Mouse (Mus musculus) monocyte, adult 2 months (primary cell): ENCODE data around the gene Chid1.

ENCODE experiments used
- DNase-seq, 2 experiments: peaks; one replicate each; pipeline ENCODE4 v3.0.0; 2022; ENCODE audit warnings: low spot score in 2 of 2, low read depth in 1 of 2

Chid1 gene

DNA sequence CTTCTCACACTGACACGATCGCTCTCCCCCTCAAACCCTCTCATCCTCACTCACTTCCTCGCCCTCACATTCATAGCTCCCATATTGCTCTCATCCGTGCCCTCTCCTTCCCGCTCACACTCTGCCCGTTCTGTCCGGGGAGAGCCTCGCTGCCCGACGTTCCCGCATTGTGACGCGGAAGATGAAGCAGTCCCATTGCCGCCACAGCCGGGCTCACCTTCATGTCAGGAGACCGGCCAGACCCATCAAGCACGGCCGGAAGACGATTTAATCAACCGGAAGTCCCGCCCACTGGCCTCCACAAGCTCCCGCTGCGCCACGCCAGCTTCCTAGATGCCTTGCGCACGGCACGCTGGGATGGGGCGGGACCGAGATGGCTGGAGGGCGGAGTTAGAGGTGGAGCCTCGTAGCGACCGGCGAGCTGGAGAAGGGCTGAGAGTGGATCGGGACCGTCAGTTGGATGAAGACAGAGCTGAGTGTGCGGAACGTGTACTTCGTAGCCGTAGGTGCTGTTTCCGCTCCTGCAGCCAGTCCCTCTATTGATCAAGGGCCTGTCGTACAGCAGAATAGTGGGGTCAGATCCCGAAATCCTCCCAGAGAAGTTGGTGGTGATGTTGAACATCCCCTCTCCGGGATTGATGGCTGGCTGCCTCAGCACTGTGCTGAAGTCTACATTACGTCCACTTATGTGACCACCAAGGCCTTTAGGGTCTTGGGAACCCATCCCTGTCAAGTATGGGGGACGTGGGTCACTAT lies at the start of gene Chid1:
Gene Chid1, minus strand, starts transcription at position 302 of the 756 bp plus-strand sequence.
- peak; percentile 95 to 98 for DNase-seq

DNA sequence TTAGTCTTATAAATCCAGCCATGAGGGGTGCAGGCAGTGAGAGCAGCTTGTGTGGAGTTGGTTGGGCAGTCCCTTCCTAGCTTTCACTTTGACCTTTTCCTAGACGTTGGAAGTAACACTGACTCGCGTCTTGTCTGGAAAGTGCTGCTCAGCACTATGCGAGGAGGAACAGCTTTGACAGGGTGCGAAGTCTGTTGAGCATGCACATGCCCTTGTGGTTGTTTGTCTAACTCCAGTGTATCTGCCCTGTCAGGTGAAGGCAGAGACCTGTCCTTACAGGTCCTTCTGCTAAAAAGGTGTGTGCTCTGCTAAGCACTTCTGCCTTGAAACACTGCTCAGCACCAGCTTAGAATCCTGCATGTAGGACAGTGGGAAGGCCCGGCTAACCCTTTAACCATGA lies 49.2 kb upstream of the Chid1 start:
- no peak for DNase-seq

GRCm38 (mm10) chr7:141585881-141586280 lies 46.2 kb upstream of the Chid1 start:
- no peak for DNase-seq

DNA sequence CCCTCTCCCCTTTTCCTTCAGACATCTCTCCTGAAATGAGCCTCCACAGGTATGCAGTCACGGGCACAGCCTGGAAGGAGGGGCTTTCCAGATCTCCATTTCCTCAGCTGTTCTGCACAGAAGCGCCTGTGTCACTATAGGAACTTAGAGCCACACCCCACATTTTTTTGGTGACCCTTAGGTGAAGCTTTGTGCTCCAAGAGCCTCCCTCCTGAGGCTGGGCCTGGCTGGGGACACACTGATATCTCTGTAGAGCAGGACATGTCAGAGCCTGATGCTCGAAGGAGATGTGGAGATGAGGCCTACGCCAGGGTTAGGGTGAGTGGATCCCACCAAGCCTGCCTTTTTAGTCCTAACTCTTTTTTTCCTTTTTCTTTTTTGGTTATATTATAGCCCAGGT lies 45.6 kb upstream of the Chid1 start:
- DNase-seq: no peak

DNA sequence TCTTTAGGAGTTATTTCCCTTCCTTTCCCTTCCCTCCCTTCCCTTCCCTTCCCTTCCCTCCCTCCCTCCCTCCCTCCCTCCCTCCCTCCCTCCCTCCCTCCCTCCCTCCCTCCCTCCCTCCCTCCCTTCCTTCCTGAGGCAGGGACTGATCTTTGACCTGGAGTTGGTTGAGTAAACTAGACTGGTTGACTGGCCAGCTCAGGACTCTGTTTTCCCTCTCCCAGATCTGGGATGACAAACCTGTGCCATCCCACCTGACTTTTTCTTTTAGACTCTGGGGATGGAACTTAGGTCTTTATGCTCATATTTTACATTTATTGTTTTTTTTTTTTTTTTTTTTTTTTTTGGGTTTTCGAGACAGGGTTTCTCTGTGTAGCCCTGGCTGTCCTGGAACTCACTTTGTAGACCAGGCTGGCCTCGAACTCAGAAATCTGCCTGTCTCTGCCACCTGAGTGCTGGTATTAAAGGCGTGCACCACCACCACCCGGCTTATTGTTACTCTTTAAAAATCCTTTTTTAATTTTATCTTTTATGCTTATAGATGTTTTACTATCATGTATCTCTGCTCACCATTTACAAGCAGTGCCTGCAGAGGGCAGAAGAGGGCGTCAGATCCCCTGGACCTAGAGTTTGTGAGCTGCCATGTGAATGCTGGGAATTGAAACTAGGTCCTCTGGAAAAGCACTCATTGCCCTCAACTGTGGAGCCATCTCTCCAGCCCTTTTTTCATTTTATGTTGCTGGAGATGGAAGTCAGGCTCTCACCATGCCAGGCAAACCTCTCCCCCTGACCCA lies 44.6 kb upstream of the Chid1 start:
- DNase-seq: no peak

DNA sequence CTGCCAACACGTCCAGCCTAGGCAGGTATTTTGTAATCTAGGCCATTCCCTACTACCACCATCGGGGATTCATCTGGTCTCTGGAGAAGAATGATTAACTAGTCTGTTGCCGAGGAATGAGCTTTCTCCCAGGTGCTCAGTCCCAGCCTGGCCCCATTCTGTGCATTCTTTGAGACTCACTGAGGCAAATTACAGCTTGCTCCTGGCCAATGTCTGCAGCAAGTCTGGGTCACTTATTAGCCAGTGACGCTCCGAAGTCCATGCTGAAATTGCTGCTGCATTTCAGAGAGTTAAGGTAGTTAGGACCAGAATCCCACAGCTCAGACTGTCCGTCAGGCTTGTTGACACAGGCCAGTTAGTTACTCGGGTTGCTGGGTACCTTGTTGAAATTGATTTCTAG lies 41.7 kb upstream of the Chid1 start:
- no peak for DNase-seq

GRCm38 (mm10) chr7:141578943-141579342 lies 39.3 kb upstream of the Chid1 start:
- no peak for DNase-seq

- DNase-seq: no peak
Measured at GRCm38 (mm10) chr7:141578511-141578910, 38.9 kb upstream of the Chid1 start.

GRCm38 (mm10) chr7:141577801-141578200 lies 38.1 kb upstream of the Chid1 start:
- DNase-seq: no peak

DNA sequence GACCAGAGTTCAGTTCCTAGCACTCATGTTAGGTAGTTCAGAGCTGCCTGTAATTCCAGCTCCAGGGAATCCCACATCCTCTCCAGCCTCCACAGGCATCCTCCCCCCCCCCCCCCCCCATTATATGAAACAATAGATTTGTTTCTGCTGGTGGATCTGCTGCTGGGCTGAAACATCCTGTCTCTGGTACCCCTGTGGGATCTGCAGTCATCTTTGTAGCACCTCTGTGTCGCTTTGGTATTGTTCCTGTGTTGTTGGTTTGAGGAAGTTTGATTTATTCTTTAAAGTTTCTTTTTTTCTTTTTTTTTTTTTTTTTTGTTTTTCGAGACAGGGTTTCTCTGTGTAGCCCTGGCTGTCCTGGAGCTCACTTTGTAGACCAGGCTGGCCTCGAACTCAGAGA lies 35.8 kb upstream of the Chid1 start:
- no peak for DNase-seq

- no peak for DNase-seq
Measured at GRCm38 (mm10) chr7:141574041-141574440, 34.4 kb upstream of the Chid1 start.

DNA sequence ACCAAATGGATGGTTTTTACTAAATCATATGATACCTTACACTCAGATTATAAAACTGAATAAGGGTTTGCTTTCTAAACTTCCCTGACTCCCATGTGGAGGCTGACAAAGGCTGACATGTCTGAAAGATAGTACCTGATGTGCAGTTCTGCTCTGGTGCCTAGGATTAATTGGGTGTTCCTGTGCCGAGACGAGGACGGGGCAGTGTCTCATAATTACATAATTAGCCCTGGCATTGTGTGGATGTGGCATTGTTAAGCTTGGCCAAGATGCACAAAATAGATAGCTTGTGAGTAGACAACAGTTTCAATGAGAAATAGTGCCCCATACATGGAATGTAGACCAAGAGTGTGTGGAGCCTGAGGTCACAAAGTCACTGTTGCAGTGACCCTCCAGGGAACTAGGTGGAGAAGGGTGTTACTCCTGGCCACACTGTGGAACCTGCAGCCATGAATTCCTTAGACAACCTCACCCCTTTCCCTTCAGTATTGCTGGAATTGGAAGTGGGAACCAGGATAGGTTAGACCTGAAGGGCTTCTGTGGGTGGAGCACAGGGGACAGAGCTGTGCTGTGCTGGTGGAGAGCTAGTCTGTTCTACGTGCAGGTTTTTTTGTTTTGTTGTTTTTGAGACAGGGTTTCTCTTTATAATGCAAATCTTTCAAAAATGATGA lies 31.1 kb upstream of the Chid1 start:
- DNase-seq: no peak

- no peak for DNase-seq
Measured at GRCm38 (mm10) chr7:141569916-141570315, 30.3 kb upstream of the Chid1 start.

- DNase-seq: no peak
Measured at GRCm38 (mm10) chr7:141569283-141569803, 29.7 kb upstream of the Chid1 start.

DNA sequence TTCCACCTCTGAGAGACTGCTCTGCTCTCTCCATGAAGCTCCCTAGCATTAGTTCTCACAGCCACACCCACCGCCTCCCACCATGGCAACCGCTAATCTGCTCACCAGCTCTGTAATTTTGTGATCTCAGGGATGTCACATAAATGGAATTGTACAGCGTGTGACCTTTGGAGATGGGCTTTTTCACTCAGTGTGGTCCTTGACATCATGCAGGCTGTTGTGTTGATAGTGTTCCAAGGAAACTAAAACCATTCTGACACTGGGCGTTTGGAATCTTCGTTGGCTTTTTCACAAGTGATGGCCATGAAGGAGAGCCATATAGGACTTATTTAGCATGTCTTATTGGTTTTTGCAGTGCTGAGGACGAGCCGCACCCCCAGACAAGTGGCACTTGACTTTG lies 26.9 kb upstream of the Chid1 start:
- no peak for DNase-seq

- no peak for DNase-seq
Measured at GRCm38 (mm10) chr7:141564561-141564960, 24.9 kb upstream of the Chid1 start.

DNA sequence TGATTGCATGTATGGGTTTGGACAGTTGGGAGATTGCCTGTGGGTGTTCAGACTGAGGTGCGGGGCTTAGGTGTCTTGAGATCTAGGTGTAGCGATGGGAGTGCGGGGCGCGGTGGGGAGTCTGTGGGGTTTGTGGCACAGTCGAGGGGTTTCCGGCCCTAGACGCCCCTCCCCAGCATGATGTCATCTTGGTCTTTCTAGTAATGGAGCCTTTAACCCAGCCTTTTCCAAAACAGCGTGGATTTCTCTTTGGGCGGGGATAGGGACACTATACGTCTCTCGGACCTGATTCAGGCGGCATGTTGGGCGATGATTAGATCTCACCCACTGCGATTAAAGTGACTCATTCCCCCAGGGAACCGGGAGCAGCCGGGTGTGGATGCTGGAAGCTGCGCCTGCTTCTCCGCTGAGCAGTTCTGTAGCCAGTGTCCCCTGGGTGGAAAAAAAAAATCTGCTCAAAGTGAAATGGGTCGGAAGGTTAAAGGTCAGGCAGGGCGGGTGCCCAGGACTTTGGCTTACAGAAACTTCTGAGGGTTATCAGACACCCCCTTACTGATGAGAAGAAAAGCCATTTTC lies 23.3 kb upstream of the Chid1 start:
- no peak for DNase-seq

DNA sequence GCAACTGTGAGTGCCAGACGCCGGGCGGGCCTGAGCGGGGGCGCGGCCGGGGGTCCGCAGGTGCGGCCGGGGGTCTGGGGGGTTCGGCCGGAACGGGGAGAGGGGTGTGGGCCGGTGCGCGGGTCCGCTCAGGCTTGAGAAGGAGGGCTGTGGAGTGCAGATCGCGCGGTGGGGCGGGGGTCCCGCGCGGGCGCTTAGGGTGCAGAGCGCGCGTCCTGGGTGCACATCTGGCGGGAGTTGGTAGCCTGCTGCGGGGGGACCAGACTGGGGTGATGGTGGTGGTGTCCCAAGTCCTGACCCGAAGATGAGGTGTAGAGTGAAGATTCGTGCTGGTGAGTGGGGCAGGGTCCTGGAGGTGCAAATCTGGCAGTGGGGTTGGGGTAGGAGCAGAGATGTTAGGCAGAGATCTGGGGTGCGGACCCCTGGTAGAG lies 22.8 kb upstream of the Chid1 start:
- DNase-seq: no peak

DNA sequence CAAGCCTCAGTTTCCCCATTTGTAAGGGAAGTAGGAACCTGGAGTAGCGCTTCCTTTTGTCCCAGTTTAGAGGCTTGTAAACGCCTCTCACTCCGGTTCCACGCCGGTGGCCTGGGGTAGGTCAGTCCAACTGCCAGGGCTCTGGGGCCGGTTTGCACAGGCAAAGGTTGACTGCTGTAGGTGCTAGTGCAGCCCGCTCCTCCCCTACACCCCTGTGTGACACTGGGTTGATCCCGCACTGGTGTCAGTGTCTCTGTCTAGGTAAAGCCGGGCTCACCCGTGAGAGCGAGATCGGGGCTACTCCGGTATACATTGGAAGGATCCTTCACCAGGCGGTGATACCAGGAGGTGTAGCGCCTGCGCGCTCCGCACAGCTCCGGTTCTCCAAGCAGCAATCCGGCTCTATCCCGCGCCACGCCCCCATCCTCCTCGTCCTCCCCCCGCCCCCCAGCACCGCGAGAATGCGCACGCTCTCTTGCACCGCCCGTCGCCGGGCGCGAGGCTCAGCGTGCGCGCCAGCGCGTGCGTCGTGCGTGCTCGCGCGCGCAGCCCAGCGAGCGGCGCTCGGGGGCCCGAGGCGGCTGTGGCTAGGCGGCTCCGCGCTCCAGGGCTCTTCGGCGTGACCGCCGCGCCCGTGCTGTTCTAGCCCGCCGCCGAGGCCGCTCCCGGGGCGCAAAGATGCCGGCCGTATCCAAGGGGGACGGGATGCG lies 22.2 kb upstream of the Chid1 start, which contains the start of gene Ap2a2:
Gene Ap2a2, plus strand, starts transcription at position 492 of the 710 bp plus-strand sequence.
- peak; percentile 60 to 75 for DNase-seq

DNA sequence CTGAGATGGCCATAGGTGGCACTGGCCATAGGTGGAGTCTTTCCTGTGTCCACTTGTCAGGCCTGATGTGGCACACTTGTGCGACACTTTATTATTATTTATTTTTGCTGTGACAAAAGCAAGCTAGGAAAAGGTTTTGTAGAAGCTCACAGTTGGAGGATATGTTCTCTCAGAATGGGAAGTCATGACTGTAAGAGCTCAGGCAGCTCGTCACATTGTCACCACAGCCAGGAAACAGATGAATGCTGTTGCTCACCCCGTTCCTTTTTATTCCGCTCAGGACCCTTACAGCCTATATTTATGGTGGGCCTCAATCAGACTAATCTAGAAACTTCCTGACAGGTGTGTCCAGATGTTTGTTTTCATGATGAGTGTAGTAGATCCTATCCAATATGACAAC lies 20.8 kb upstream of the Chid1 start:
- no peak for DNase-seq
